Mouse (Mus musculus) intestine, embryonic 15.5 days (tissue): ENCODE data around the gene Atp1a1. TPM values are rescaled to one million over a fixed set of nuclear protein-coding genes. Genes with fewer than 3 reads are reported as not detected.

Source experiments
- ATAC-seq: fragments of 200-750 bp; cut with Nextera tagmentation; 2 replicates; pipeline ENCODE4 v1.8.0; 2017; ENCODE audit warnings: moderate TSS enrichment, moderate library complexity
- H3K27ac ChIP-seq: fragments of 300-500 bp; sonication (generic); 2 replicates; pipeline ENCODE4 v1.5.1; 2015; ENCODE audit warnings: mild to moderate bottlenecking, inconsistent platforms
- H3K27me3 ChIP-seq: fragments of 300-500 bp; sonication (generic); replicated peaks from 2 replicates; pipeline ENCODE4 v1.6.1; 2015; ENCODE audit warnings: inconsistent platforms
- H3K36me3 ChIP-seq: fragments of 300-500 bp; sonication (generic); 2 replicates; pipeline ENCODE4 v1.6.1; 2015; ENCODE audit warnings: inconsistent platforms
- H3K4me1 ChIP-seq: fragments of 300-500 bp; sonication (generic); replicated peaks from 2 replicates; pipeline ENCODE4 v1.6.1; 2015; ENCODE audit warnings: inconsistent platforms
- H3K4me2 ChIP-seq: fragments of 300-500 bp; sonication (generic); replicated peaks from 2 replicates; pipeline ENCODE4 v1.6.1; 2015; ENCODE audit warnings: mild to moderate bottlenecking, inconsistent platforms
- H3K4me3 ChIP-seq: fragments of 300-500 bp; sonication (generic); replicated peaks from 2 replicates; pipeline ENCODE4 v1.5.1; 2015; ENCODE audit warnings: inconsistent platforms
- H3K9ac ChIP-seq: fragments of 300-500 bp; sonication (generic); 2 replicates; pipeline ENCODE4 v1.6.1; 2015; ENCODE audit warnings: inconsistent platforms
- H3K9me3 ChIP-seq: fragments of 300-500 bp; sonication (generic); 2 replicates; pipeline ENCODE4 v1.6.1; 2016; ENCODE audit warnings: inconsistent platforms
- WGBS: fragments of 180-500 bp; shearing (Covaris S2); methylation state at CpG from one replicate; pipeline ENCODE4 v1.1.7; 2015; 5-methylcytosine and 5-hydroxymethylcytosine counted together
- polyA plus RNA-seq: library from polyadenylated mRNA; unstranded; fragments of >200 nt; fragmentation: Nextera tagmentation; extraction: Ambion mirVana; gene quantifications from 2 replicates; pipeline ENCODE4 v1.2.1, GENCODE M21; 2015

Atp1a1 gene
- polyA plus RNA-seq, 1 experiment from 2014 or later: 247 TPM

DNA sequence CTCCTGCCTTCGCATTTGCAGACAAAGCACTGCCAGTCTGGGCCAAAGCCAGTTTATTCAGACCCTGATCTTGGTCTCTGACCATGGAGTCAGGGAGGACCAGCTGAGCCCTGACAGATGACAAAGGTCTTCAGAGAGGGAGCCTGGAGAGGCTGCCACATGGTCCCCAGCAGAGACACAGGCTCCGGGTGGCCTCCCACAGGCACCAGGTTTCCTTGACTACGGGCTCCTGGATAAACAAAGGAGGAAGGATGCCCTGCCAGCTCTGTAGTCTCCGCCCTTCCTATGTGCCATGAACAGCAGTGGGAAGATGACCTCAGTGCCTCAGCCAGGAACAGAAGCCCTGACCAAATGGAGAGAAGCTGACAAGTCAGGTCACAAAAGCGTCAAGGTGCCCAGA is 27.1 kb downstream of the Atp1a1 start:
- Histone ChIP-seq H3K9ac (no peak overlapping the region), H3K4me1 (peaks cover under 1% of the 10 kb centered on the region; the same call in 1 of the 2 replicates), H3K4me3 (no peak overlapping the region), H3K27me3 (no peaks in the 10 kb centered on the region), H3K9me3 (no peaks in the 10 kb centered on the region), H3K27ac (no peak overlapping the region), H3K4me2 (no peak overlapping the region), H3K36me3 (peaks cover 62% of the 10 kb centered on the region)
- WGBS: 50% methylated on average over 5 of the region's 5 CpGs
- ATAC-seq: peak; percentile 35

GRCm38 (mm10) chr3:101575527-101576085 is 28.9 kb downstream of the Atp1a1 start:
- Histone ChIP-seq H3K4me3 (no peak overlapping the region), H3K4me2 (no peak overlapping the region), H3K9ac (no peak overlapping the region), H3K9me3 (no peaks in the 10 kb centered on the region), H3K4me1 (peaks cover 7% of the 10 kb centered on the region), H3K27ac (no peak overlapping the region), H3K27me3 (no peaks in the 10 kb centered on the region), H3K36me3 (peaks cover 45% of the 10 kb centered on the region)
- WGBS: 62% methylated on average over 9 of the region's 9 CpGs
- ATAC-seq: no peak

GRCm38 (mm10) chr3:101574463-101575193 is 29.9 kb downstream of the Atp1a1 start:
- WGBS: 76% methylated on average over 3 of the region's 3 CpGs
- no peak overlapping the region for H3K4me3 ChIP-seq
- H3K4me1 ChIP-seq: peaks cover 7% of the 10 kb centered on the region
- no peak for ATAC-seq
- no peak overlapping the region for H3K4me2 ChIP-seq
- H3K36me3 ChIP-seq: peaks cover 35% of the 10 kb centered on the region
- no peak overlapping the region for H3K27ac ChIP-seq
- no peaks in the 10 kb centered on the region for H3K27me3 ChIP-seq
- no peaks in the 10 kb centered on the region for H3K9me3 ChIP-seq
- no peak overlapping the region for H3K9ac ChIP-seq

- no peak overlapping the region for H3K9ac ChIP-seq
- ATAC-seq: no peak
- H3K27ac ChIP-seq: no peak overlapping the region
- no peak overlapping the region for H3K4me2 ChIP-seq
- no peaks in the 10 kb centered on the region for H3K27me3 ChIP-seq
- H3K4me1 ChIP-seq: peaks cover 7% of the 10 kb centered on the region
- no peaks in the 10 kb centered on the region for H3K9me3 ChIP-seq
- 73% methylated on average over 5 of the region's 5 CpGs for WGBS
- H3K36me3 ChIP-seq: peaks cover 24% of the 10 kb centered on the region
- H3K4me3 ChIP-seq: no peak overlapping the region
Observed at GRCm38 (mm10) chr3:101572991-101573390, 31.5 kb downstream of the Atp1a1 start.

DNA sequence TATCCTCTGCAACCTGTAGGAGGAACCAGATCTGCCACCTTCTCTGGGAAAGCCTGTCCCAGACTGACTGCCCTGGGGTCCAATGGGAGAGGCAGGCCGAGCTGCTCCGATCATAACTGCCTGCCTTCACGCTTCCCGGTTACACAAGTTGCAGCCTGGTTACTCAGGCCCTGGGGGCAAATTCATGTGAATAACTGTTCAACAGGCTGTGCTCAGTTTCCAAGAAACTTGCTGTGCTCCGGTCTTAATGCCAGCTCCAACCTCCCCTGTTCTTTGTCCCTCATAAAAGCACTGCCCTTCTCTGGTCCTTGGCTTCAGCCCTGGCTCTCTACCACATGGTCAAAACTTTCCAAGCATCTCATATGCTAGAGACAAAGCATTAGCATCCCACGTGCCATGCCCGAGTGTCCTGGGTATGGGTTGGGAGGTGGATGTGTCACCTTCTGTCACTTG is 32.3 kb downstream of the Atp1a1 start:
- H3K27ac ChIP-seq: 0 out of 2 replicates have a peak overlapping the region, but pooled peaks have one; percentile 5
- H3K9me3 ChIP-seq: no peaks in the 10 kb centered on the region
- no peak overlapping the region for H3K9ac ChIP-seq
- ATAC-seq: peak; percentile 48; the same call in 1 of the 2 replicates
- H3K4me3 ChIP-seq: no peak overlapping the region
- peaks cover 7% of the 10 kb centered on the region for H3K4me1 ChIP-seq
- WGBS: 57% methylated on average over 7 of the region's 7 CpGs
- peaks cover 20% of the 10 kb centered on the region for H3K36me3 ChIP-seq
- no peaks in the 10 kb centered on the region for H3K27me3 ChIP-seq
- no peak overlapping the region for H3K4me2 ChIP-seq

- Histone ChIP-seq H3K9ac (no peak overlapping the region), H3K36me3 (peaks cover 14% of the 10 kb centered on the region), H3K4me2 (no peak overlapping the region), H3K9me3 (no peaks in the 10 kb centered on the region), H3K27ac (0 out of 2 replicates have a peak overlapping the region, but pooled peaks have one; percentile 5), H3K27me3 (no peaks in the 10 kb centered on the region), H3K4me1 (peaks cover 7% of the 10 kb centered on the region), H3K4me3 (no peak overlapping the region)
- 52% methylated on average over 8 of the region's 8 CpGs for WGBS
- ATAC-seq: no peak
Observed at GRCm38 (mm10) chr3:101571515-101572130, 32.9 kb downstream of the Atp1a1 start.

DNA sequence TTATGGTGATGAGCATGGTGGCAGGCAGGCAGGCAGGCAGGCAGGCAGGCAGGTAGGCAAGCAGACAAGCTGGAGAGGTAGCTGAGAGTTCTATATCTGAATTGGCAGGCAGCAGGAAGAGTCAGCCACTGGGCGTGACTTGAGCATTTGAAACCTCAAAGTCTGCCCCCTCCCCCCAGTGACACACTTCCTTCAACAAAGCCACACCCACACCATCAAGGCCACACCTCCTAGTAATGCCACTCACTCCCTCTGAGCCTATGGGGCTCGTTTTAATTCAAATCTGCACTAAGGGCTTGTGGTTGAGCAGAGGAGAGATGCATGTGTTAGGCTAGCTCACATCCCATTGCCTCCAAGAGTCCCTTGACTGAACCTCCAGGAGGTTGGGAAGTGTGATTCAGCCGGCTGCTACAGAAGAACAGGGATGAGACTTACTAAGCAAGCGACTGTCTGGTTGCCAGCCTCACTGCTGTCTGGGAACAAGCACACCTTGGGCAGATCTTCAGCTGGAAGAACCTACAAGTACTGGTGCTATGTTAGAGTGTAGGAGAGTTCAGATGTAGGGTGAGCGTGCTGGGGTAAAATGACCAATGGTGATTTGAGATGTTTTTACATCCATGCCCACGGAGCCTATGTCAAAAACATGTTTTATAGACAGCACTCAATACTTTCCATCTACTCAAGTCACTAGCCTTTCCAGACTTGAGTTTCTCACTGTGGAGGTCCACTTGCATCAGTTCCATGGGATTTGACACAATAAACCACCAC is 33.6 kb downstream of the Atp1a1 start:
- H3K4me1 ChIP-seq: peaks cover 7% of the 10 kb centered on the region
- H3K27me3 ChIP-seq: no peaks in the 10 kb centered on the region
- H3K9ac ChIP-seq: no peak overlapping the region
- no peaks in the 10 kb centered on the region for H3K9me3 ChIP-seq
- H3K27ac ChIP-seq: no peak overlapping the region
- 83% methylated on average over 6 of the region's 6 CpGs for WGBS
- no peak for ATAC-seq
- no peak overlapping the region for H3K4me3 ChIP-seq
- H3K36me3 ChIP-seq: peaks cover 10% of the 10 kb centered on the region
- no peak overlapping the region for H3K4me2 ChIP-seq

DNA sequence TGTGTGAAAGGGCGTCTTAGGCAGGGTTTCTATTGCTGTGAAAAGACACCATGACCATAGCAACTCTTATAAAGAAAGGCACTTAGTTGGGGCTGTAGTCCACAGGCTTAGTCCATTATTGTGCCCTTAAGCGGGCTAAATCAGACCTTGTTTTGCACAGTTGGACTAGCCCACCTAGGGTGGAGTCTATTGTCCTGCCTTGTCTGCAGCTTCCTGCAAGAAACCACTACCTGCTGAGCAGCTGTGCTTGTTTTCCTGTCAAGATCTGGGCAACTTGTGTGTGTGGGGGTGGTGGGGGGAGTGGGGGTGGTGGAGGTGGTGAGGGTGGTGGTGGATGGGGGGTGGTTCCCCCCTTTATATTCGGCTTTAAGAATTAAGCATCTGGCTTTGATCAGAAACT is 34.2 kb downstream of the Atp1a1 start:
- ATAC-seq: no peak
- H3K4me3 ChIP-seq: no peak overlapping the region
- WGBS: 92% methylated on average over 3 of the region's 3 CpGs
- no peak overlapping the region for H3K9ac ChIP-seq
- no peak overlapping the region for H3K4me2 ChIP-seq
- peaks cover 7% of the 10 kb centered on the region for H3K4me1 ChIP-seq
- 0 out of 2 replicates have a peak, but pooled peaks cover 3% of the 10 kb centered on the region for H3K36me3 ChIP-seq
- no peaks in the 10 kb centered on the region for H3K27me3 ChIP-seq
- no peak overlapping the region for H3K27ac ChIP-seq
- no peaks in the 10 kb centered on the region for H3K9me3 ChIP-seq

- Histone ChIP-seq H3K9me3 (no peaks in the 10 kb centered on the region), H3K4me3 (no peak overlapping the region), H3K27ac (no peak overlapping the region), H3K4me2 (no peak overlapping the region), H3K27me3 (no peaks in the 10 kb centered on the region), H3K36me3 (no peaks in the 10 kb centered on the region), H3K9ac (no peak overlapping the region), H3K4me1 (peaks cover 7% of the 10 kb centered on the region)
- WGBS: 86% methylated on average over 4 of the region's 4 CpGs
- ATAC-seq: no peak
Observed at GRCm38 (mm10) chr3:101568627-101569026, 35.9 kb downstream of the Atp1a1 start.

DNA sequence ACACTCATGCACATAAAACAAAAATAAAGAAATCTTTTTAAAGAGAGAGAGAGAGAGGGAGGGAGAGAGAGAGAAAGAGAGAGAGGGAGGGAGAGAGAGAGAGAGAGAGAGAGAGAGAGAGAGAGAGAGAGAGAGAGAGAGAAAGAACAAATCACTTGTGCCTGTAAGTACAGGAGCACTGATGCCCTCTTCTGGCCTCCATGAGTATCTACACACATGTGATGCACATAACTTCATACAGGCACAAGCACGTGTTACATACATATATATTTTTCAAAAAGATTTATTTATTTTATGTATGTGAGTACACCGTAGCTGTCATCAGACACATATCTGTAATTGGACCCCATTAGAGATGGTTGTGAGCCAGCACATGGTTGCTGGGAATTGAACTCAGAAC is 40.5 kb downstream of the Atp1a1 start:
- Histone ChIP-seq H3K36me3 (no peaks in the 10 kb centered on the region), H3K27me3 (no peaks in the 10 kb centered on the region), H3K27ac (no peak overlapping the region), H3K9me3 (no peaks in the 10 kb centered on the region), H3K4me3 (no peak overlapping the region), H3K4me1 (peaks cover 14% of the 10 kb centered on the region), H3K9ac (no peak overlapping the region), H3K4me2 (no peak overlapping the region)
- ATAC-seq: no peak
- WGBS: 90% methylated on average over 2 of the region's 2 CpGs

DNA sequence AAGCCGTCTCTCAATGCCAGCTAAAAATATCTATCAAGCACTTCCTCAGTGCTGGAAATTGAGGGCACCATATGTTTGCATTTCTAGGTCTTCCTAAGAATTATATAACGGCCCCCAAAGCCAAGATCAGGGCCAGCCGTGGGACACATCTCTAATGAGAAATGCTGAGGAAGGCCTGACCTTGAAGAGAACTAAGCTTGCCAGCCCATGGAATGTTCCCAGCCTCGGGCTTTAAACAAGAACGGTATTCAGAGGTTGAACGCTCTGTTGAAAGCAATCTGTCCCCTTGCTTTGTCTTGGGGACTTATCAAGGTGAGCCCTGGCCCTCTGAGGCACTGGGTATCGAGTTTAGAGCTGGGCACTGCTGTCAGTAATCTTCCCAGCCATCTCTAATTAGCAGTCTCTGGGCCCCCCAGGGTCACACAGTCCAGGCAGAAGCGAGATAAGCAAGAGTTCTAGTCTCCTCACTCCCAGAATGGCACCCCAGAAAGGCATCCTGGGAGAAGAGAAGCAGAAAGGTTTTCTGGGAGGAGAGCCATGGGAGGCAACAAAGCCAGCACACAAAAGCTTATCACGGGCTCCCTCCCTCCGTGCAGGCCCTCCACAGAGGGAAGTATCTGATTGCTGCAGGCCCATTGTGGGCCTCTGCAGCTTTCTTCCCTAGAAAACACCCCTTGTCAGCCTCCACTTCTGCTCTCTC is 41.8 kb downstream of the Atp1a1 start:
- H3K27me3 ChIP-seq: no peaks in the 10 kb centered on the region
- no peaks in the 10 kb centered on the region for H3K9me3 ChIP-seq
- peak; percentile 61 for ATAC-seq
- H3K36me3 ChIP-seq: no peaks in the 10 kb centered on the region
- H3K9ac ChIP-seq: no peak overlapping the region; the same call in 1 of the 2 replicates
- no peak overlapping the region for H3K4me2 ChIP-seq
- H3K4me1 ChIP-seq: peaks cover 14% of the 10 kb centered on the region
- H3K4me3 ChIP-seq: no peak overlapping the region
- H3K27ac ChIP-seq: 0 out of 2 replicates have a peak overlapping the region, but pooled peaks have one; percentile 17
- WGBS: 56% methylated on average over 10 of the region's 10 CpGs
